Mouse (Mus musculus) thymus, postnatal 10 days (tissue): ENCODE measurements around the gene Csdc2.
A peak's percentile ranks its signal among the peaks of the same experiment; 100 is the strongest.

Source experiments
- DNase-seq, 2 experiments: peaks; one replicate each; pipeline ENCODE4 v3.0.0; 2021; ENCODE audit warnings: low spot score in 2 of 2

Gene Csdc2

DNA sequence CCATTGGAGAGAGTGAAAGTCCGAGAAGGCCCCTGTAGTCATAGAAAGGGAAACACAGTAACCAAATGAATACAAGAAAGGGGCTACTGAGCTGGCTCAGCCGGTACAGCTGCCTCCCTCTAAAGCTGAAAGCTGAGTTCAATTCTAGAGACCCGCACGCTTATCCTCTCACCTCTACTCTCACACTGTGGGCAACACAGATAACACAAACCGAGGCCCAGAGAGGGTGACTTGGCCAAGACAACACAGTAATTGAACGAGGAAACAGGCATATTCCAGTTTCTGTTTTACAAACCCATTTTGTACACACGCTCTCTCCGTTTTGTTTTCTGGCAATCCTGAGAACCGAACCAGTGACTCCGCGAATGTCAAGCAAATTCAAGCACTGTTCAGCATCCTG is 11.6 kb upstream of the Csdc2 start:
- no peak for DNase-seq

DNA sequence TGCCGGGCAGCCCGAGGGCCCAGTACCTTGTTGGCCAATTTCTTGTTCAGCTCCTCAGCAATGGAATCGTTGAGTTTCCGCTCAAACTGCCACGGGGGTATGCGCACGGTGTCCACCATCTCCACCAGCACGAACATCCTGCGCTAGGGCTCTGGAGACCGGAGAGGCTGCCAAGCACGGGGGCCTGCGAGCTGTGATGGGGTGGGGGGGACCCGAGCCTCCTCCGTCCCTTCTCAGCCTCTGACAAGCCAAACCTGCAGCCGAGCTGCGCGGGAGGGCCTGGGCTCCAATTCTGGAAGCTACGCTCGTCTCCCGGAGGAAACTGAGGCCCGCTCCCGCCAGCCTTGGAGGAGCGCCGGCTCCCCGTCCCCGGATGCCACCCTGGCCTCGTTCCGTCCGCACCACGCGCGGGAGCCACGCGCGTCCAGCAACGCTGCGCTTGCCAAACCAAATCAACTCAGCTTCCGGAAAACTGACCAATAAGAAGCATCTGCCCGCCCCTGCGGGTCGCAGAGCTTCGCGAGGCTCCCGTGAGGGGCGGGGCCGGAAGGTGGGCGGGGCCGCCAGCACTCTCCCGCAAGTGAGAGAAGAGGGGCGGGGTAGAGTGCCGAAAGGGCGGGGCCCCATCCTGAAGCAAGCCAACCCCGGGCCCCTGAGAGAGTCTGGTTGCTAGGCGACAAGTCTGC is 10.7 kb upstream of the Csdc2 start, which contains the start of gene Polr3h:
Gene Polr3h, minus strand, starts transcription at position 481 of the 686 bp plus-strand sequence.
- DNase-seq = peak; percentile 97

DNA sequence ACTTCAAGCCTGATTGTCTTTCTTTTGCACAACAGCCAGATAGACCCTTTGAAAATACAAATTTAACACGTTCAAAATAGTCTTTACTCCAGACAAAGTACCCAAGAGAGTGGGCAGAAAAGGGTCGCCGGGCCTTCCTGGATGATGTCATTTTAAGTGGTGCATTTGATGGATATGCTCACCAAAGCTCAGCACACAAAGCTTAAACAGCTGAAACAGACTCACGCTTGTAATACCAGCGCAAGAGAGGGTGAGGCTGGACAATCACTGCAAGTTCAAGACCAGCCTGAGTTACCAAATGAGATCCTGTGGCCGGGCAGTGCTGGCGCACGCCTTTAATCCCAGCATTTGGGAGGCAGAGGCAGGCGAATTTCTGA is 10.1 kb upstream of the Csdc2 start:
- no peak for DNase-seq

DNA sequence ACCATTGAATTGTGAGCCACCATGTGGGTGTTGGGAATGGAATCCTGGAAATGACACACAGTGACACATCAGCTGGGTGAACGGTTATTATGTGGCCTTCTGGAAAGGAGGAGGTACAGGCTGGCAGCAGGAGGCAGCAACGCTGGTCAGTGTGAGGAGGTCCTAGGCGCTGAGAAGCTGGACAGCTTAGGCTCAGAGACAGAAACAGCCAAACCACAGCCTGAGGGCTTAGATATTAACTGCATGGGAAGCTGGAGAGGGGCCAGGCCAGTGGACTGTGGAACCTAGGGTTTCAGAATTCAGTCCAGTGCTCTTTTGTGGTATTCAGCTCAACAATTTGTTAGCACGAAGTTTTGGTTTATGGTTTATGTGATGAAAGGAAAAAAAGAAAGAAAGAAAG is 8.8 kb upstream of the Csdc2 start:
- no peak for DNase-seq

DNA sequence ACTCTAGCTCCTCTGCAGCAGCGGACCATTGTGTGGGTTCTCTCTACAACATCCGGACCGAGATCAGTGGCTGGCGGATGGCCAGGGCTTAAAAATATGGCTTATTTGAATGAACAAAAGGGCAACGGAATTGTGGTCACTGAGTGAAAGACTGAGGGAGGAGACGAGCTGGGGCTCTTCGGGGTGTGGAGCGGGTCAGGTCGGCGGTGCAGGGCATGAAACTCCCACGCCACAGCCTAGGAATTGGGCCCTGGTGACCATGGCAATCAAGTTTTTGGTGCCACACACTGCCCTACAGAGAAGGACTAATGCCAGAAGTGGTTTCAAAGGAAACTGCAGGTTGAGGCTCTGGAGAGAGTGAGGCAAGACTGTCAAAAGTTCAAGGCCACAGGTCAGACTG is 8.3 kb upstream of the Csdc2 start:
- DNase-seq = no peak

DNA sequence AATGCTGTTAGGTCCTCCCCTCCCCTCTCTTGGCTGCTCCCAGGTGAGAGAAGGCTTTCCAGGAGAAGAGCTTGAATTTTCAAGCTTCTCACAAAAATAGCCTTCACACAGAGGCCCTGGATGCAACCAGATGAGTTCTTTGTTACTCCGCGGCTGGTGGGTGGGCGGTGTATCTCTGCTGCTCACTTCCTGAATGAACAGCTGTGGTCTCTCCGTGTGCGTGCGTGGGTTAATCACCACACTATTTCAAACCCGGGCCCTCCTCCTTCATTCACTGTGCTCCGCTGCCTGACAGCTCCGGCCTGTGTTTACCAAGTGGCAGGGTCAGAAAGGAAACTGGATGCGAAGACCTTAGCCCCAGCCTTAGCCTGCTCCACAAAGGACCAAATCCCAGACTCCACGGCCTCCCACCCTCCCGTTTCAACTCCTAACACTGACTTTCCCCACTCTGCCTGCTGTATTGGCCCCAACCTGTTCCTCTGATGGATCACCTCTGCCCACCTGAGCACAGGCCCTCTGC is 3.5 kb upstream of the Csdc2 start:
- peak; percentile 27 to 48 for DNase-seq

DNA sequence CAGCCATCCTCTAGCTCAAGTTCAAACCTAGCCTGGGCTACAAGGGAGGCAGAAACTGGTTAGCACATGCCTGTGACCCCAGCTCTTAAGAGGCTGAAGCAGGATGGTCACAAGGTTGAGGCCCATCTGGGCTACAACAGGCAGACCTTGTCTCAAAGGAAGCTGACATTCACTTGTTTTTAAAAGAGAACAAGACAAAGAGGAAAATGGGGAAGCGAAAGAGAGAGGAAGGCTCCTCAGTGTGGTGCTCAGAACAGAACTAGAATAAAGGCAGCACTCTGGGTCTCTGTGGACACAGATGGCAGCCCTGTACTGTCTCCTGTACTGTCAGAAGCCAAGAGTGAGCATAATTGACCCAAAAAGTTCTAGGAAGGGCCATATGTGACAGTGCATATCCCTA is 2.6 kb upstream of the Csdc2 start:
- DNase-seq = no peak

DNA sequence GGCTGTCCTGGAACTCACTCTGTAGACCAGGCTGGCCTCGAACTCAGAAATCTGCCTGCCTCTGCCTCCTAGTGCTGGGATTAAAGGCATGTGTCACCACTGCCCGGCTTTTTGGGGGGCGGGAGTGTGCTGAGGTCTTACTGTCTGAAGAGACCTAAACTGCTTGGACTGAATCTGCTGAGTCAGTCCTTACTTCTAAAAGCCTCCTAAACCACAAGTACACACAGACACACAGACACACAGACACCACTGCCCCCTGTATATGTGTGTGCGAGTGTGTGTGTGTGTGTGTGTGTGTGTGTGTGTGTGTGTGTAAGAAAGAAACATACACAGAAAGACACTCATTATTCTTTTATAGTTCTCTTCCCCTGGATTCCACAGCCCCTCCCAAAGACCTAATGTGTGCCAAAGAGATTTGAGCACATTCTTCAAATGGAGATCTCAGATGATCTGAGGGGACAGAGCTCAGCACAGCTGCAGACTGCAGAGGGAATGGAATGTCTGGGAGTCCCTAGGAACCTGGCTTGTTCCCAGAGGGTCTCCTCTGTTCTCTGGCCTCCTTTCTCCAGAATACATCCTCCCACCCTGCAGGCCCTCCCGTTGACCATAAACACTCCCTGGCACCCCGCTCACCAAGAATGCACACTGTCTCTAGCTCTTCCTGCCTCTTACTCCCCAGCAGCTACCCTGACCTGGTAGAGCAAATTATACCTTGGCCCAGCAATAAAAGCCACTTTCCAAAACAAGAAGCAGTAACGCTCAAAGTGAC is 506 bp upstream of the Csdc2 start:
- DNase-seq = no peak

DNA sequence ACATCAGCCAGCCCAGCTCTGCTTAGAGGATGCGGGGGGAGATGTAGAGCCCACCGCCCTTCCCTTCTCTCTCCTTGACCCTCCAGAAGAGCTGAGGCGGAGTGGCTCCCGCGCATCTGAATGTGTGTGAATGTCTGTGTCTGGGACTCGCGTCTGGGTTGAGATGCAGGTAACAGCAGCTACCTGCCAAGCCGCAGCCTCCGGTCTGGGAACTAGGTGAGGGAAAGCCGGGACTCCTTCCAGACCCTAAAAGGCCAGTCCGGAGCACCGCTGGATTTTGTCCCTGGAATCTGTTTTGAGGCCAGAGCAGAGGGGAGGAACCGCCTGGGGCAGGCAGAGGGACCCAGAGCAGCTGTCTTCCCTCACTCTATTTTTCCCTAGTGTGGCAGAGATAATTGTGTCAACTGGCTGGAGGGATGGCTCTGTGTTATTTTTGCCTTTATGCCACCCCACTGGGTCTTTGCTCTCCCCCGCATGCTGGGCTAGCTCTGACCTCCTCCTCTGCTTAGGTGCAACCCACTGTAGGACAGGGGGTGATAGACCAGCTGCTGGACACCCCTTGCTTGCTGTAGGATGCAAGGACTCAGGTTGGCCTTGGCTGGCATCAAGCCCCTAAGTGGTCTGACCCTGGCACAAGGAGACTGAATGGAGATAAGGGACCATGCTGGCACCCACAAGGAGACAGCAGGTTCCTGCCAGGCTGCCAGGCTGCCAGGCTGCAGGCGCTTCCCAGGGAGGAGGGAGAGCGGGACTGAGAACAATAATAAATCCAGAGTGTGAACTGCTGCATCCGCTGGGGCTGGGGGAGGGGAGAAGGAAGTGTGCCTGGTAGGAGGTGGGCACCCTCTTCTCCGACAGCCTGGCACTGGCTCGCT is 776 bp downstream of the Csdc2 start:
- no peak for DNase-seq

DNA sequence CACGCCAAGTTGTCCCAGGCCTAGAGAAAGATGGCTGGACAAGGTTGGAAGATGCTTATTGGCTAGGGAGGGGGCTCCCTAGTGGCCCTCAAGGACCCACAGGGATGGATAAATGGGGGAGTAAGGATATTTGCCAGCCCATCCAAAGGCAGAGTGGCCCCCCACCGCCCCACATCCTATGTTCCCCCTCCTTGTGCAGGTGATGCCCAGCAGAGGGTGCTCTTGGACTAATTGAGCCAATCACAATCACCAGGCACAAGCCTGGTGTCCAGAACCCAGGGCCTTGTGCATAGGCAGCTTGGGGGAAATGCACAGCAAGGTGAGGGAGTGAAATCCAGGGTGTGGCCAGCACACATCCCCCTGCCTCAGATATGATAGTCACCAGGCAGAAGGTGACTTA is 1.7 kb downstream of the Csdc2 start:
- peak; percentile 15 to 36 for DNase-seq

DNA sequence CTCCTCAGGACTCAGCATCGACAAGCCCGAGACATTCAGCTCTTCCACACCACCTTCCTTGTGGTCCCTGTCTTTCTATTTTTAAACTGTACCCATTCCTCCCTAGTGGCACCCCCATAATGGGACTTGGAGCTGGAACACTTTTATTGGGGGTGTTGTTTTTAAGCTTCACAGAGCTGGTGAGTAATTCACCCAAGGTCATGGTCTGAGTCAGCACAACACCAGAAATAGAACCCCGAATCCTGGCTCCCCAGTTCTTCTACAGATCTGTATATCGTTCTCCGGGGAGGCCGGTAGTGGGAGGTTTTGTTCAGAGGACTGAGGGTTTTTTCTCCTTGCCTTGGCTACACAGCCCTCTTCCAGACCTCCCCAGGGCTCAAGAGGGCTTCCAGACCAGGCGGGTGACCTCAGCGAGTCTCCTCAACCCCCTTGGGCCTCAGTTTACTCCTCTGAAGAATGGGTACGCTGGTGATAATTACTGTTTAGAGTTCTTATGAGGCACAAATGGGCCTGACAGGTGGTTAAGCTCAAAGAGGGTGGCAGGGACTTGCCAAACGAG is 2.7 kb downstream of the Csdc2 start:
- DNase-seq = no peak

DNA sequence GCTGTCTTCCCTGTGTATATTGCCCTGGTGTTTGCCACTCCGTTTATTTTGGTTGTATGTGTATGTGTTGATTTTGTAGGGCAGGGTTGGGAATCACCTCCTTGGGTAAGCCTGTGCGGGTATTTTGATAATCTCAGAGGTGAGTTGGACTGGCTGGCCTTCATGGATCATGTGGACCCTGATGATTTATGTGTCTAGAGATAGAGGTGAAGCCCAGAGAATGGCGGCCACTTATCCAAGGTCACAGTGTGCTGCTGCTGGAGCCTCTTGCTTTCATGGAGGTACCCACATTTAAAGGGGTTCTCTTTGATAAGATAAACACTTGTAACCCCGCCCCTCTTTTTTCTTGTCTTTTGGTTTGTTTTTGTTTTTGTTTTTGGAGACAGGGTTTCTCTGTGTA is 3.2 kb downstream of the Csdc2 start:
- no peak for DNase-seq

DNA sequence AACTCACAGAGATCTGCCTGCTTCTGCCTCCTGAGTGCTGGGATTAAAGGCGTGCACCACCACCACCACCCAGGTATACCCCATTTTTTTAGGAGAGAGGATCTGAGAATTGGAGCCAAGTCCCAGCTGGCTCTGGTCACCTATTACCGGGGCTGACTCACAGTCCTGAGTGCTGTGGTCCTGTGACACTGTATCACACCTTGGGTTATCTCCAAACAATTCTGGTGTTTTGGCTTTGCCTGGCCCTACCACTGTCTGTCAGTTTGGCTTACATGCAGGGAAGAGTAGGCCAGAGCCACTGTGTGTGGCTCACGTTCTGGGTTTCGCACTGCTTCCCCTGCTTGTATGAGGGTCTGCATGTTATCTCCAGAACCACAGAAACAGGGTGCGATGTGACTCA is 3.7 kb downstream of the Csdc2 start:
- DNase-seq = no peak

DNA sequence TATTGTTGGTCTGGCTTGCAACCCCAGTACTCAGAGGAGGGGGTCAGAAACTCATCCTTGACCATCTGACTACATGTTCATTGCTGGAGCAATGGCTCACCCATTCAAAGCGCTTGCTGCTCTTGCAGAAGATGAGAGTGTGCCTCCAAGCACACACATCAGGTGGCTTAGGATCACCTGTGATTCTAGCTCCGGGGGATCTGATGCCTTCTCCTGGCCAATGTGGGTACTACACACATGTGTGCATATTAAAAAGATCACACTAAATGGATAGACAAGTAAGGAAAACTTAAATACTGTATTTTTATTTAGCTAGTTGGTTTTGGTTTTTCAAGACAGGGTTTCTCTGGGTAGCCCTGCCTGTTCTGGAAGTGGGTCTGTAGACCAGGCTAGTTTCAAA is 4.5 kb downstream of the Csdc2 start:
- no peak for DNase-seq

DNA sequence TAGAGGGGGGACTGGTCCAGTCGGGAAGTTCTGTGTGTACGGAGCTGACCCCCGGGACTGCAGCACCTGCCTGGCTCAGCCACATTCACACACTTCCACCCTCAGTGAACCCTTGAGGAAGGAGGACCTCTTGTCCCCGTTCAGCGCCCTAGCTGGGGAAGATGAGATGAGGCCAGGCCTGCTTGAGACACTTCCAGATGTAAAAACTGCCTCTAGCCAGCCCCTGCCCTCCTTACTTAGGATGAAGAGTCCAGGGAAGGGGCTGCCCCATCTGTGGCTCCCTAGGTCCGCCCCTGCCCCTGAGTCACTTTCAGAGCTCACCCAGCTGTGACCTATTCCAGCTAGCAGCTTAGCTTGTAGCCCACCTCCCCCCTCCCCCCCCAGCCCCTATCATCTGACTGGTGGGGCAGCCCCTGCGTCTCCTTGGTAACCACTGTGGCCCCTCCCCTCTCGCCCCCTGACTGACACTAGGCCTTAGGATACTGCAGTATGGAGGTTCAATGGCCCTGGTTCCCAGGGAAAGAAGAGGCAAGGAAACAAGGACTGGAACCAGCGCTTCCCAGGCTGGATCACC is 6.7 kb downstream of the Csdc2 start:
- no peak for DNase-seq

DNA sequence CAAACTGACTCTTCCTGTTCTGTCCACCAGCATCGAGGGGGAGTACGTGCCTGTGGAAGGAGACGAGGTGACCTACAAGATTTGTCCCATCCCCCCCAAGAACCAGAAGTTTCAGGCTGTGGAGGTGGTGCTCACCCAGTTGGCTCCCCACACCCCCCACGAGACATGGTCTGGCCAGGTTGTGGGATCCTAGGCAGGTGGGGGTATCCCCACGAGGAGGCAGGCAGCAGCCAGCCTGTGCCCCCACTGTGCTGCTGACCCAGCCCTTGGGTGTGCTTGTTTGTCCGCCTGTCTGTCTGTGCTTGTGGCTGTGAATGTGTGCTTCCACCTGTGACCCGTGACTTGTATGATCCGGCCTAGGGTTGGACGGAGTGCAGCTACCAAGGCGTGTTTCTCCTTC is 12.5 kb downstream of the Csdc2 start:
- no peak for DNase-seq

DNA sequence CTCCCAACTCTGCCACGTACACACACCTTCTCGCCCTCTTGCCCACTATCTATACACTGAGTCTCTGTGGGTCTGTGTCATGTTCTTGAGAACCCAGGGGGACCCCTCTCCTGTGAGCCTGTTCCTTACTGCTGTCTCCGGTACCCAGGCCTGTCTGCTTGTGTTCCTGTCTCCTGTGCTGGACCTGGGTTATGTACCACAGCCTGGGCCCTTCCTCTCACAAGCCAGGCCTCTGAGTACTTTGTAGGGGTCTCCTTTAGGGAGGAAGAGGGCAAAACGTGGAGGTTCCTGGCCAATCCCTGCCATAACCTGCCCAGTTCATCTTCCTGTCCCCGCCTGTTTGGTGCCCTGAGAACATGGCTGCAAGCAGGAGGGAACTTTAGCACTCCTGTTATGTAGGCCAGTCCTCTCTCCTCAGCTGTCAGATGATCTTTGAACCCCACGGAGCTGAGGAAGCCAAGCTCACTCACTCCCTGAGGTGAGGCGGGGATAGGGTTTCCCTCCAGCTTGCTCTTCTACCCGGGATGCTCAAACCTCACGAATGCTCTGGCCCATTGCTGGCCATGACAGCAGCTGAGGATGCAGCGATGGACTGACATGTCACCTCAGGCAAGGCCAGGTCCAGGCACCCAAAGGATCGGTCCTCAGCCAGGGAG is 13.0 kb downstream of the Csdc2 start:
- no peak for DNase-seq

DNA sequence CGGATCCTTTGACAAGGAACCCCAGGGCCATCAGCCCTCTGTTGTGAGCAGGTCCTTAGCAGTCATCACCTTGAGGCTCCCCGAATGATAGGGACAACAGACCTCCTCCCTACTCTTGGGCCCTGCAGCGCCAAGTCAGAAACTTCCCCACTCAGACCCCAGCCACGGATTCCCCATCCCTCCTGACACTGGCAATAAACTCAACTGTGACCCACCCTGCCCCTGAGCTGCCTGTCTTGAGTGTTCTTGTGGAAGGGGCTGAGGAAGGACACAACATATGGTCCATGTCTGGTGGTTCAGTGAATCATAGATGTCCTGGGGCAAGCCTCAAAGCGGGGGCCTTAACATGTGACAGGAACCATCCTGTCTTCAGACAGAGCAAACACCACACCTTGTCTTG is 14.2 kb downstream of the Csdc2 start:
- DNase-seq = no peak

DNA sequence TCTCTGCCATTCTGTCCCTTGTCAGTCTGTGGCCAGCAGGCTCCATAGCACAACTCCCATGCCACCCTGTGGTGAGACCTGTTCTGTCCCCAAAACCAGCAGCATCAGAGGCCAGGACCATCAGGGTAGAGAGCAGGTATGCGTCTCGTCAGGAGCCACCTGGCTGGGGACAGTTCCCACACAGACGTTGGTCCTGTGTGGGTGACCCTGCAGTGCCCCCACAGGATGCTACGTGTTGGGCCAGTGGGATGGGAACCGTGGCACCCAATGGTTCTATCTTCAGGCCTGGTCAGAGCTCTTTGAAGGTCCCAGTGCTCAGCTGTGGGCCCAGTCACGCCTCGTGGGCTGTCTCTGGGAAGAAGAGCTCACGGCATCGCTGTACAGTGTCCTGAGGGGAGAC is 14.6 kb downstream of the Csdc2 start:
- no peak for DNase-seq

DNA sequence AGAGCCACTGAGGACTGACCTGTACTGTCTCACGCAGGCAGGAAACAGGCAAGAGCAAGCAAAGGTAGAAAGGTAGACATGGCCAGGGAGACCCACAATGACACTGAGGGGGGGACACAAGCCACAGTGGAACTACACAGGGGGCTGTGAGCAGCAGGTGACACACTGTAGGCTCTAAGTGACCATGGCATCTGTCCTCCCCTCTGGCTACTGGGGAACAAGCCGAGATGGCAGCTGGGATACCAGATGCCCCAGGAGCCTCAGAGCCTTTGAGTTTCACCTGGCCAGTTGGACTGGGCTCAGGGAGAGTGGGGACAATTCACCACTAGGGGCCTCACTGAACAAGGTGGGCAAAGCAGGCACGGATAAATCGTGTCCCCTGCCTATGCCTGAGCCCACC is 15.8 kb downstream of the Csdc2 start:
- no peak for DNase-seq

DNA sequence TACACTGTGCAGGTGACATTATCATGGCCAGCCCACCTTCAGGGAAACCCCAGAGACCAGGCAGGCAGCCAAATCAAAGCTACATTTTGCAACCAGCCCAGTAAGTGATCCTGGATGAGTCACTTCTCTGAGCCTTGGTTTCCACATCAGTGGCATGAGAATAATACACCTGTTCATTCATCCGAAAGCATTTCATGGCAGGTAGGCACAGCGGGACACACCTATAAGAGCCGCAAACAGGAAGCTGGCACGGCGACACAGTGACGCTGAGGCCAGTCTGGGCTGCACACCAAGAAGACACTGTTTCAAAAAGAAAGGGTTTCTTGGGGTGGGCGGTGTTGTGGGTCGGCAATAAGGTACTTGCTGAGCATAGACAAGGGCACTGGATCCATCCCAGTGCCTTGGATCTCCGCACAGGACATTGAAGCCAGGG is 17.6 kb downstream of the Csdc2 start:
- DNase-seq = no peak
